Mouse (Mus musculus): ENCODE results near the gene Sost. TPM values are rescaled to one million over a fixed set of nuclear protein-coding genes. Genes with fewer than 3 reads are reported as not detected.

The Sost gene
- total and polyA plus RNA-seq, 2 experiments from 2014 or later = 0.14 TPM; not detected in 1

- H3K27ac ChIP-seq = peak within 1 kb of the TSS; percentile 92
- no peaks in the 10 kb centered on the region for H3K9me3 ChIP-seq (ENCODE audit: low read length)
- DNase-seq (ENCODE audit: low spot score) = peak; percentile 97
- 1% methylated on average over 54 of the region's 71 CpGs for WGBS
- peaks cover 17% of the 10 kb centered on the region; the same call in 1 of the 2 replicates for H3K4me1 ChIP-seq (ENCODE audit: insufficient read depth, low read length)
- no peak for TF ChIP-seq CTCF (IDR thresholded peaks at IDR 0.05; ENCODE audit: low read depth)
- H3K36me3 ChIP-seq (ENCODE audit: insufficient read depth, low read length) = peaks cover 5% of the 10 kb centered on the region; the same call in 1 of the 2 replicates
- H3K27me3 ChIP-seq (ENCODE audit: insufficient read depth, low read length) = no peaks in the 10 kb centered on the region
- peak within 1 kb of the TSS; percentile 64 for H3K4me3 ChIP-seq (ENCODE audit: low read length)
- peak within 1 kb of the TSS; percentile 79 for H3K9ac ChIP-seq (replicated peaks; ENCODE audit: low read length)
- peak within 1 kb of the TSS; percentile 99 for H3K4me2 ChIP-seq (ENCODE audit: low read depth, low read length)
- peak; percentile 83 for ATAC-seq
Measured at GRCm38 (mm10) chr11:101984054-101985025, 17.5 kb upstream of the Sost start, which contains the start of gene Cfap97d1. Gene Cfap97d1 (plus strand): TSS chr11:101984279.

GRCm38 (mm10) chr11:101983431-101983921 lies 16.7 kb upstream of the Sost start:
- ATAC-seq = no peak
- no peak overlapping the region for H3K9ac ChIP-seq (replicated peaks; ENCODE audit: low read length)

GRCm38 (mm10) chr11:101982981-101983411 lies 16.2 kb upstream of the Sost start:
- no peak for TF ChIP-seq CTCF (IDR thresholded peaks at IDR 0.05; ENCODE audit: low read depth)
- no peaks in the 10 kb centered on the region for H3K27me3 ChIP-seq (ENCODE audit: insufficient read depth, low read length)
- H3K9ac ChIP-seq (replicated peaks; ENCODE audit: low read length) = no peak overlapping the region
- peaks cover 15% of the 10 kb centered on the region; the same call in 1 of the 2 replicates for H3K36me3 ChIP-seq (ENCODE audit: insufficient read depth, low read length)
- H3K4me3 ChIP-seq (ENCODE audit: low read length) = no peak overlapping the region
- peak overlapping the region; percentile 99 for H3K4me2 ChIP-seq (ENCODE audit: low read depth, low read length)
- 0 out of 2 replicates have a peak overlapping the region, but pooled peaks have one; percentile 92 for H3K27ac ChIP-seq
- WGBS = 67% methylated on average over 6 of the region's 6 CpGs
- no peaks in the 10 kb centered on the region for H3K9me3 ChIP-seq (ENCODE audit: low read length)
- DNase-seq (ENCODE audit: low spot score) (no peak), ATAC-seq (no peak)
- H3K4me1 ChIP-seq (ENCODE audit: insufficient read depth, low read length) = peaks cover 17% of the 10 kb centered on the region; the same call in 1 of the 2 replicates

More at GRCm38 (mm10) chr11:101983431-101983921, 16.7 kb upstream of the Sost start:
- no peak for TF ChIP-seq CTCF (IDR thresholded peaks at IDR 0.05; ENCODE audit: low read depth)
- Histone ChIP-seq H3K4me1 (ENCODE audit: insufficient read depth, low read length) (peaks cover 17% of the 10 kb centered on the region; the same call in 1 of the 2 replicates), H3K9me3 (ENCODE audit: low read length) (no peaks in the 10 kb centered on the region), H3K4me2 (ENCODE audit: low read depth, low read length) (peak overlapping the region; percentile 99), H3K4me3 (ENCODE audit: low read length) (peak overlapping the region; percentile 64), H3K36me3 (ENCODE audit: insufficient read depth, low read length) (peaks cover 14% of the 10 kb centered on the region; the same call in 1 of the 2 replicates), H3K27ac (peak overlapping the region; percentile 92; the same call in 1 of the 2 replicates), H3K27me3 (ENCODE audit: insufficient read depth, low read length) (no peaks in the 10 kb centered on the region)
- WGBS = 65% methylated on average over 10 of the region's 10 CpGs
- DNase-seq (ENCODE audit: low spot score) = no peak

- Histone ChIP-seq H3K9me3 (ENCODE audit: low read length) (no peaks in the 10 kb centered on the region), H3K4me1 (ENCODE audit: insufficient read depth, low read length) (peaks cover 17% of the 10 kb centered on the region; the same call in 1 of the 2 replicates), H3K27ac (no peak overlapping the region), H3K36me3 (ENCODE audit: insufficient read depth, low read length) (peaks cover 15% of the 10 kb centered on the region; the same call in 1 of the 2 replicates), H3K4me3 (ENCODE audit: low read length) (no peak overlapping the region), H3K27me3 (ENCODE audit: insufficient read depth, low read length) (no peaks in the 10 kb centered on the region), H3K9ac (replicated peaks; ENCODE audit: low read length) (no peak overlapping the region), H3K4me2 (ENCODE audit: low read depth, low read length) (no peak overlapping the region)
- no peak for DNase-seq (ENCODE audit: low spot score)
- no peak for ATAC-seq
- TF ChIP-seq CTCF (IDR thresholded peaks at IDR 0.05; ENCODE audit: low read depth) = no peak
- 82% methylated on average over 12 of the region's 12 CpGs for WGBS
Measured at GRCm38 (mm10) chr11:101981850-101982249, 15.0 kb upstream of the Sost start.

GRCm38 (mm10) chr11:101980603-101981157 lies 13.9 kb upstream of the Sost start:
- 80% methylated on average over 9 of the region's 9 CpGs for WGBS
- no peak overlapping the region for H3K4me3 ChIP-seq (ENCODE audit: low read length)
- no peak for TF ChIP-seq CTCF (IDR thresholded peaks at IDR 0.05; ENCODE audit: low read depth)
- H3K27me3 ChIP-seq (ENCODE audit: insufficient read depth, low read length) = no peaks in the 10 kb centered on the region
- no peak overlapping the region for H3K4me2 ChIP-seq (ENCODE audit: low read depth, low read length)
- H3K4me1 ChIP-seq (ENCODE audit: insufficient read depth, low read length) = peaks cover 17% of the 10 kb centered on the region; the same call in 1 of the 2 replicates
- H3K9me3 ChIP-seq (ENCODE audit: low read length) = no peaks in the 10 kb centered on the region
- DNase-seq (ENCODE audit: low spot score) (no peak), ATAC-seq (no peak)
- no peak overlapping the region for H3K27ac ChIP-seq
- H3K36me3 ChIP-seq (ENCODE audit: insufficient read depth, low read length) = peaks cover 15% of the 10 kb centered on the region; the same call in 1 of the 2 replicates
- H3K9ac ChIP-seq (replicated peaks; ENCODE audit: low read length) = no peak overlapping the region

- Histone ChIP-seq H3K36me3 (ENCODE audit: insufficient read depth, low read length) (peaks cover 15% of the 10 kb centered on the region; the same call in 1 of the 2 replicates), H3K4me2 (ENCODE audit: low read depth, low read length) (no peak overlapping the region), H3K4me1 (ENCODE audit: insufficient read depth, low read length) (peaks cover 13% of the 10 kb centered on the region; the same call in 1 of the 2 replicates), H3K9ac (replicated peaks; ENCODE audit: low read length) (no peak overlapping the region), H3K27ac (no peak overlapping the region), H3K4me3 (ENCODE audit: low read length) (no peak overlapping the region), H3K9me3 (ENCODE audit: low read length) (no peaks in the 10 kb centered on the region), H3K27me3 (ENCODE audit: insufficient read depth, low read length) (no peaks in the 10 kb centered on the region)
- 80% methylated on average over 5 of the region's 5 CpGs for WGBS
- DNase-seq (ENCODE audit: low spot score) (no peak), ATAC-seq (no peak)
- no peak for TF ChIP-seq CTCF (IDR thresholded peaks at IDR 0.05; ENCODE audit: low read depth)
Measured at GRCm38 (mm10) chr11:101979140-101979539, 12.3 kb upstream of the Sost start.

Measured in hindbrain, postnatal 0 days (tissue).